Mouse (Mus musculus): Measurements from ENCODE around the gene Camkk1. TPM values are rescaled to one million over a fixed set of nuclear protein-coding genes. Genes with fewer than 3 reads are reported as not detected.

Gene Camkk1
- polyA plus RNA-seq (2012; rRNA removed): 5.3 and 7.2 TPM in 2 replicates

GRCm38 (mm10) chr11:73018471-73019146, at the start of gene Camkk1:
Gene Camkk1, plus strand, starts transcription at chr11:73019008.

GRCm38 (mm10) chr11:72998771-72999170, 20.0 kb upstream of the Camkk1 start, which contains the start of gene P2rx1:
Gene P2rx1, plus strand, starts transcription at chr11:72999103.

GRCm38 (mm10) chr11:73047542-73047996, 28.8 kb downstream of the Camkk1 start, which contains the start of gene Ncbp3:
Gene Ncbp3, plus strand, starts transcription at chr11:73047783.

GRCm38 (mm10) chr11:73090283-73090682, 71.5 kb downstream of the Camkk1 start, which contains the start of gene Itgae:
Gene Itgae, plus strand, starts transcription at chr11:73090583.

Other genes with a start within 250 kb of the Camkk1 start
- 4.3 and 4.4 TPM in 2 replicates for gene Cyb5d2, start 222.9 kb upstream of the Camkk1 start, polyA plus RNA-seq (2012; rRNA removed)
- gene Zzef1, start 222.8 kb upstream of the Camkk1 start, polyA plus RNA-seq (2012; rRNA removed): 14.6 and 19.9 TPM in 2 replicates
- 2.1 and 2.4 TPM in 2 replicates for gene Atp2a3, start 57.8 kb upstream of the Camkk1 start, polyA plus RNA-seq (2012; rRNA removed)
- 1.2 and 1.7 TPM in 2 replicates for gene P2rx1, start 19.9 kb upstream of the Camkk1 start, polyA plus RNA-seq (2012; rRNA removed)
- gene Ncbp3, start 28.8 kb downstream of the Camkk1 start, polyA plus RNA-seq (2012; rRNA removed): 9.6 and 11.2 TPM in 2 replicates
- 0.08 and 0.09 TPM in 2 replicates for gene Itgae, start 71.6 kb downstream of the Camkk1 start, polyA plus RNA-seq (2012; rRNA removed)
- 7.2 and 8.3 TPM in 2 replicates for gene Haspin, start 119.3 kb downstream of the Camkk1 start, polyA plus RNA-seq (2012; rRNA removed)
- 0.28 and 0.30 TPM in 2 replicates for gene P2rx5, start 141.4 kb downstream of the Camkk1 start, polyA plus RNA-seq (2012; rRNA removed)
- 54.9 and 65.4 TPM in 2 replicates for gene Emc6, start 158.0 kb downstream of the Camkk1 start, polyA plus RNA-seq (2012; rRNA removed)
- gene Tax1bp3, start 158.1 kb downstream of the Camkk1 start, polyA plus RNA-seq (2012; rRNA removed): 36.6 and 91.2 TPM in 2 replicates
- gene Ctns, start 180.0 kb downstream of the Camkk1 start, polyA plus RNA-seq (2012; rRNA removed): 12.3 and 21.2 TPM in 2 replicates
- gene Shpk, start 180.5 kb downstream of the Camkk1 start, polyA plus RNA-seq (2012; rRNA removed): 0.91 and 1.5 TPM in 2 replicates
- 0.04 and 0.05 TPM in 2 replicates for gene Trpv1, start 215.3 kb downstream of the Camkk1 start, polyA plus RNA-seq (2012; rRNA removed)
- 0.01 and 0.06 TPM in 2 replicates for gene Trpv3, start 248.4 kb downstream of the Camkk1 start, polyA plus RNA-seq (2012; rRNA removed)

Data from central nervous system, embryonic 11.5 days (tissue).